Mouse (Mus musculus): ENCODE results near the gene Asnsd1.
"Not testable (repeated sequence)": the region's sequence is repeated elsewhere in the genome, so short reads cannot be mapped to it uniquely, and the experiment has no call there.

The Asnsd1 gene

DNA sequence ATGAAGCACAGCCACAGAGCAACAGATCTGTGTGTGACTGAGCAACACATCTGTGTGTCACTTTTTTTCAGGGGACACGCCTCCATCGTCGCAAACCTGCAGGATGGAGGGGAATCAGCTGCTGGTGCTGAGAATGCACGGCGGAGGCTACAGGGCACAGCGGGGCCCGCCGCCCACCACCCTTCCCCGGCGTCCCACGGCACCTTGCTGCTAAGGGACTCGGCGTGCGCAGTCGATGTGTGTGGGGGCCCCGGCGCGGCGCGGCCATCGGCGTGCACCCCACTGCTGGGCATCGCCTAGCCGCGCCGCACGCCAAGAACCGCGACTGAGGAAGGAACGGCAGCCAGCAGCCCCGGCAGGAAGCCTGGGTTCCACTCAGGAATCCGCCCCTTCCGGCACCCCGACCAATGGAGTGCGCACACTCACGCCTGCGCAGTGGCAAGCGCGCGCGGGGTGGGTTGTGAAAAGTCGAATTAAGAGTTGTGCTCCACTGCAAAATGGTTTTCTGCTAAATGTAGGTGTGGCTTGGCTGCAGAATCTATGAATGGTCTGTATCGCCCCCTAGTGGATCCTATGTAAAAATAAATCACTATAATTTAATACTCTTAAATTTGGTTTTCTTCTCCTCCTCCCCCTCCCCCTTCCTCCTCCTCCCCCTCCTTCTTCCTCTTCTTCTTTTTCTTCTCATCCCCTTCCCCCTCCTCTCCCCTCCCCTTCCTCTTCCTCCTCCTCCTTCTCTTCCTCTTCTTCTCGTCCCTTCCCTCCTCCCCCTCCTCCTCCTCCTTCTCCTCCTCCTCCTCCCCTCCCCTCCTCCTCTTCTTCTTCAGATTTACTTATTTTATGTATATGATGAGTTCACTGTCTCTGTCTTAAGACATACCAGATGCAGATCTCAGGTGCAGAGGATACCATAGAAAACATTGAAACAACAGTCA, at the start of gene Asnsd1, which contains the start of the genes Asdurf and Gm28551:
Gene Asnsd1, minus strand, starts transcription at position 426 of the 935 bp plus-strand sequence.
Gene Asdurf, minus strand, starts transcription at position 293 of the 935 bp plus-strand sequence.
Gene Gm28551, minus strand, starts transcription at position 341 of the 935 bp plus-strand sequence.
- DNase-seq (ENCODE audit: low spot score in 2 of 2) = peak; percentile 96 to 97

DNA sequence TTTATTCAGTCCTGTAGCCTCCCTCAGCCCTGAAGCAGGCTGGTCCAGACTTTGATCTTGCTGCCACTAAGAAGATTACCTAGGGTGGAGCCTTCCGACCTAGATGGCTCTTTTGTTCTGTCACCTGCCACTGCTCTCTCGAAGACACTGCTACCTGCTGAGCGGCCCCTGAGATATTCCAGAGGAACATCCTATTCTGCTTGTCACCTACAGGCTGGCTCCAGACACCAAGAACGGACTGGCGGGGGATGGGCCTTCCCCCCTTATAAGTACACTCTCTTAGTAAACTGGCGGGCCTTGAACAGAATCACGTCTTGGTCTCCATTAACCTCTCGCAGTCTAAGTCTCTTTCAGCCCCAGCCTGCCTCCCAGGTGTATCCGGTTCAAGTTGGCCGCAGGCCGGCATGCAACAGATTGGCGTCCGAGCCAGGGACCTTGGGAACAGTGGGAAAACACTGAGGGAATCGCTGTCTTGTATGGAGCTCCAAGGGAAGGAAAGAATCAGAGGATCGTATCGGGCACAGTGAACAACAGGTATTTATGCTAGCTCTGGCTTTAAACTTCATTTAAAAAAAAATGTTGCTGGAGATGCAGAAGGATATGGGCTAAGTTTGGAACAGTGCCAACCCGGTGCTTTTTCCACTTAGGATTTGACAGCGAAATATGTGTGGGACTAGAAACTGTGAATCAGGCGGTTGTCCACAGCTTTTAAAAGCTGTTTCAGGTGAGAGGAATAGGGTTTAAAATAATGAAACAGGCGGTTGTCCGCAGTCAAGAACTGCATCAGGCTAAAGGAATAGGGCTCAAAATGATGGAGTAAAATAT, 41.6 kb upstream of the Asnsd1 start:
- peak; percentile 9 to 10 for DNase-seq (ENCODE audit: low spot score in 2 of 2)

DNA sequence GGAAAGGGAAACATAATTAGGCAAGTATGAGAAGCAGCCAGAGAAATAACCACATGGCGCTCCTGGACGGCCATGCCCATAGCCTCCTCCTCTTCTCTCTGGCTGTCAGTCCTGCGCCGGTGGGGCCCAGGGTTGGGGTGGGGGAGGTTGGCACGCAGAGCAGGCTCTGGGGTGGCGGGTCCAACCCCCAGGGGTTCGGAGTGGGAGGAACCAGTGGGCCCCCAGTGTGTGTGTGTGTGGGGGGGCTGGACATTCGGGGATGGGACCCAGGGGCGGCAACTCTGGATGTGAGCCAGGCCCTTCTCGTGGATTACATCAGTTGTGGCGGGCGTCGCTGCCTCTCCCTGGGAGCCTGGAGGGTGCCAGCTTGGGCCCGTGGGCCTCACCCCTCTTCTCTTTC, 36.2 kb upstream of the Asnsd1 start:
- DNase-seq (ENCODE audit: low spot score in 2 of 2) = no peak

DNA sequence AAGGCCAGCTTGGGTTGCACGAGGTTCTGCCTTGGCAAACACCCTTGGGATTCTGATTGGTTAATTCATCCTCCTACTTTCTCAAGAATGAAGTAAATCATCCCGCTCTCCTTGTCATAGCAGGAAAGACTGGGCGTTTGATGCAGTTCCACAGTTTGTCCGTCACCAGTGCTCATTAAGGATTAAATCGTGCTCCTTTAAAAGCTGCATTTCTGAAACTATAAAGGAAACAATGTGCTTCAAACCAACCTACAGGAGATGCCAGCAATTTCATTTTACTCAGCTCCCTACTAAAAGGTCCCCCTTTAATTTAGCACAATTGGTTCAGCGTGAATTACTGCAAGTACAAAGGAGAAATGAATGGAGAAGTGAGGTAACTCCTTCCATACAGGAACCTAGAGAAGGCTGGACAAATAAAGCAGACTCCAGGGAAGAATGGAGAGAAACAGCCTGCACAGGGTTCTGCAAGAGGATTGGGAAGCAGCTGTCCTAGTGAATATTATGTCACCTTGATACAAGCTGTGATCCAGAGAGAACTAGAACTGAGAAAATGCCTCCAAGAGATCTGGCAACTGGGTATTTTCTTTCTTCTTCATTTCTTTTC, 31.6 kb upstream of the Asnsd1 start:
- DNase-seq (ENCODE audit: low spot score in 2 of 2) = no peak

GRCm38 (mm10) chr1:53377731-53378130, 25.2 kb upstream of the Asnsd1 start:
- no peak for DNase-seq (ENCODE audit: low spot score in 2 of 2)

- DNase-seq (ENCODE audit: low spot score in 2 of 2) = not testable (repeated sequence)
Measured at GRCm38 (mm10) chr1:53375965-53376364, 23.4 kb upstream of the Asnsd1 start.

DNA sequence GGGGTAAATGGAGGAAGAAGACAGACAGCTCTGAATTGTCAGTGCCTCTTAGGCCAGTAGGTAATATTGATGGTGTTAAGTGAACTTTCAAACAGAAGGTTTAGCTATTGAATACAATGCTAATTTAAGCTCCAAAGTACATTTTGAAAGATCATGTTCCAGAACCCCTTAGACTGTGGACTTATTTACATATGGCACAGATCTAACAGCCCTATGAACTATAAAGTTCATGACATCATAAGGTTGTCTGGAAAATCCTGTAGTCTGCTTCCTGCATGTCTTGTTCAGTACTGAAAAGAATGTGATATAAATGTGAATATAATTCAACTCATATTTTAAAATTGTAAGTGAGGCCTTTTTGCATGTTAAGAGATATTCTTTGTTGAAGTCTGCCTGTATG, 6.4 kb upstream of the Asnsd1 start:
- no peak for DNase-seq (ENCODE audit: low spot score in 2 of 2)

DNA sequence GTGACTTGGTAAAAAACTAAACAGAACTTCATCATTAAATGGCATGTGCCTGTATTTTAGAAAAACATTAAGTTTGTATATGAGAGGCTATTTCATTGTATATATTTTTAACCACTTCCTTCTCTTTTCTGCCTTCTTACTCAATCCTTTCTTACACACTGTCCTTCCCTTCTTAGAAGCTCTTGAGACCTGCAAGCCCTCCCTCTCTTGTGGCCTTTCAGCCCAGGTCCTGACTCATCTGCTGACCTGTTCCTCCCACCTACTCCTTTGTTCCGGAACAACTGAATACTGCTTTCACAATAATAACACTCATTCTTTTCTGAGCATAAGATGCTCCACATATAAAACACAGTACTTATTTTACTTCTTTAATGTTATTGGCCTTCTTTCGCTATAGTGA, 11.5 kb downstream of the Asnsd1 start:
- DNase-seq (ENCODE audit: low spot score in 2 of 2) = no peak

GRCm38 (mm10) chr1:53337403-53337802, 15.1 kb downstream of the Asnsd1 start:
- not testable (repeated sequence) for DNase-seq (ENCODE audit: low spot score in 2 of 2)

GRCm38 (mm10) chr1:53335465-53335864, 17.1 kb downstream of the Asnsd1 start:
- DNase-seq (ENCODE audit: low spot score in 2 of 2) = no peak

DNA sequence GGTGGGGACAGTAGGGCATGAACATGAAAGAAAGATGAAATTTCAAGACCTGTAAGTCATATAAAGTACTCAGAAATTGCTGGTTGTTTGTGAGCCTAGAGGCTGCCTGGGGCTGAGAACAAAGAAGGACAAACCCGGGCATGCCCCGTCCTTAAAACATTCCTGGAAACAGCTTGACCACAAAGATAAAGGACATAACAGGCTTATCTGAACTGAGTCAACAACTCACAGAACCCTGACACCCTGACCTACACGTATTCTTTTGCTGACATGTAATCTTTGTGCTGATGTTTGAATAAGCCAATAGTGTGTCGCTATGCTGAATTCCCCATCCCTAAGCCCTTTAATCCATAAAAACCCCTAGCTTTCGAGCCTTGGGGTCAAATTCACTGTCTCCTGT, 19.0 kb downstream of the Asnsd1 start:
- DNase-seq (ENCODE audit: low spot score in 2 of 2) = not testable (repeated sequence)

DNA sequence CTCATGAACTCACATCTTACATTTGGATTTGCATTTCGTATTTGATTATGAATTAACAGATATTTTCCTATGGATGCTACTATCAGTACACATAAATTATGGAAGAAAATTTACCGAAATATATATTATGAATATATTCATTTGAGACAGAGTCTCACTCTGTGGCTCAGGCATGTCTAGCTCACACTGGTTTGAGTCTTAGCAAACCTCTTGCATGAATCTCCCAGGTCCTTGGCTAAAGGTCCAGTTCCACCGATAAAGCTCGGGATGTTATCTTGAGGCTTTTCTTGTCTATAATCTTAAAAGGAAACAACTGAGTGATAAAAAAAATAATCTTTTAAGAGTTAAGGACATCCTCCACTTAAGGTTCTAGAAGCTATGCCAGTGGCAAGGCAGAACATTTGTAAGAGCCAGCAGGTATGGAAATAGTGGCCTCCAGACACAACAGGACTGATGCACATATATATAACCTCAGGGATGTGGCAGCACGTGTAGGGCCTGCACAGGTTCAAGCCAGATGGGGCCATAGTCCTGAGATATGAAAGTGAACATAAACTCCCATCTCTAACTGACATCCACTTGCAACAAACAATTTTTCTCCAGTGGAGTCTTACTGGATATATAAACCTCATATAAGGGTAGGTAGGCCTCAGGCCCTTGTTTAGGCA, 27.6 kb downstream of the Asnsd1 start:
- no peak for DNase-seq (ENCODE audit: low spot score in 2 of 2)

- DNase-seq (ENCODE audit: low spot score in 2 of 2) = no peak
Measured at GRCm38 (mm10) chr1:53324277-53324676, 28.3 kb downstream of the Asnsd1 start.

GRCm38 (mm10) chr1:53323254-53323653, 29.3 kb downstream of the Asnsd1 start:
- DNase-seq (ENCODE audit: low spot score in 2 of 2) = no peak

DNA sequence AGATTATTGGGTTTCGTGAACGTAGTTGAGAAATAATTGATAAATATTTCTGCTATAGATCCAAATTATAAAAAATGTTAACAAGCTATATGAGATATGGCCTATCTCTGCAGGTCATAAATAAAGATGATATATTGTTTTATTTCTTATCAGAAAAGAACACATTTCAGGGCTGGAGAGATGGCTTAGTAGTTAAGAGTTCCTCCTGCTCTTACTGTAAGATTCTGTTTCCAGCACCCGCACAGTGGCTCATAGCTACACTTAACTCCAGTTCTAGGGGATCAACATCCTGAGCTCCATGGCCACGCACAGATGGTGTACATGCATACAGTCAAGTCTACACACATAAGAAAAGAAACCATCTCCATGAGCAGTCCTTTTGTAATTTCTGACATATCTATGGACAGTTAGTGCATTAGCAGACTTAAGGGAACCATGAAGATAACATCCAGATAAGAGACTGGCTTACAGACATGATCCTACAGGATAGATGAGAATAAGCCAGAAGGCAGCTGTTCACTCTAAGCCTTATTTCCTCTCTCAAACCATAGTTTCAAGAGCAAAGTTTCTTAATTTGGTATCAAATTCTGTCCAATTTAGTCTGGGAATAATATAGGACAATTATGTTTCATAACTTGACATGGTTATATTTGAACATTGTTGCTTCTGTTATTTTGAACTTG, 30.7 kb downstream of the Asnsd1 start:
- DNase-seq (ENCODE audit: low spot score in 2 of 2) = no peak

- DNase-seq (ENCODE audit: low spot score in 2 of 2) = peak; percentile 67 to 82
Measured at GRCm38 (mm10) chr1:53312989-53313967, 39.3 kb downstream of the Asnsd1 start, which contains the start of gene Osgepl1. Gene Osgepl1 (plus strand): TSS chr1:53313624.

DNA sequence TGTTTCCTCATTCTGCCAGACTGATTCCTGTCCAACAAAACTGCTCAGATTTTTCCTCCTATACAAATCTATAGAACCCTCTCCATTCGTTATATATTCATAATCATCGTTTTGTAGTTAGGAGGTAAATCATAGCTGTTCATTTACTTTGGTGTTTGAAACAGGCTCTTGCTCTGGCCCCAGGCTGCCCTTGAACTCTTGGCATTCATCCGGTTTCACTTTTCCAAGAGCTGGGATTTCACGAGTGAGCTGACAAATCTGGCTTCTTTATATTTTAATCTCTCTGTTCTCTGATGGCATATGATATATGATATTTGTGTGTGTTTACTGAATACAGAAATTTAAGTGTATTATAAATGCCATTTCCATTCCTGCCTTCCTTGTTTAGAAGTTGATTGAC, 52.0 kb downstream of the Asnsd1 start:
- no peak for DNase-seq (ENCODE audit: low spot score in 2 of 2)

DNA sequence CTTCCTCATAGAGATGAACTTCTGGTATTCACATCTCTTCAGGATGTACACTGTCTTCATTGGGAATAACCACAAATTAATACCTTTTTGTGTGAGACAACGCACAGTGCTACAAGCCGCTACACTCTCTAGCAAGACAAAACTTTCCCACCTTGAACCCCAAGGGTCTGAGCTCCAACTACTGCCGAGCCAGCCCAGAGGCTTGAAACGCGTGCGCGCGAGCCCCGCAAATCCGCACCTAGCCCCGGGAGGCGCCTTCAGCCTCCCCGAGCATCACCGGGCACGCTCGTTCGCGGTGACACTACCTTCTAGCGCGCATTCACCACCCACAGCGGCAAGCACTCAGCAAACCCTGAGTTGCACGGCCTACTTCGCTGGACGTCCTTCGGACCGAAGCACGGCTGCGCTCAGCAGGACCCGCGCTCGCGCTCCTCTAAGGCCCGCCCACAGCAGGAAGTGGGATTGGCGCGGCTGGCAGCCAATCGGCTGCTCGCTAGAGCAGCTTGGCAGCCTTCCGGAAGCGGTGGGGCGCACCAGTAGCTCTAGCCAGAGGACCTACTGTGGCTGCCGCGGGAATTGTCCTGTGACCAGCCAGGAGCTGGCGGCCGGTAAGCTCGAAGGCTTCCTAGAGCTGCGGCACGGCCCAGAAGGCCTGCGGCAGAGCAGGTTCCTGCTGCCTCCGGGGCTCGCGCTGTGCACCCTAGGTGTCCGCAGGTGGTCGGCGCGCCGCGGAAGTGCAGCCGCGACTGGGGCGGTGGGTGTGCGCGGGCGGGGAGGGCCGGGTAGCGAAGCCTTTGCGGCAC, 55.8 kb downstream of the Asnsd1 start, which contains the start of the genes Pms1, Ormdl1 and Gm28778:
Gene Pms1, minus strand, starts transcription at position 438 of the 803 bp plus-strand sequence.
Gene Ormdl1, plus strand, starts transcription at position 515 of the 803 bp plus-strand sequence.
Gene Gm28778, plus strand, starts transcription at position 531 of the 803 bp plus-strand sequence.
- DNase-seq (ENCODE audit: low spot score in 2 of 2) = peak; percentile 81 to 94
